Mouse (Mus musculus) heart, adult 2 months (tissue): ENCODE data around the gene Dlx3.

ENCODE experiments used
- CTCF ChIP-seq: fragments of 200-600 bp; IDR thresholded peaks from 2 replicates; pipeline ENCODE4 v1.8.1; 2022; ENCODE audit warnings: antibody characterized with exemption, mild to moderate bottlenecking, moderate library complexity
- EP300 ChIP-seq: fragments of 200-500 bp; IDR thresholded peaks from 2 replicates; pipeline ENCODE4 v1.6.1; 2011; ENCODE audit warnings: low read depth, low read length, control low read depth; ENCODE audit not compliant: insufficient read depth
- POLR2A ChIP-seq: fragments of 200-500 bp; IDR thresholded peaks from 2 replicates; pipeline ENCODE4 v1.6.1; 2011; ENCODE audit warnings: mild to moderate bottlenecking, low read depth, low read length, control low read depth; ENCODE audit not compliant: insufficient read depth

- TF ChIP-seq POLR2A (no peak), CTCF (0 out of 2 replicates have a peak, but pooled peaks have one; percentile 2), EP300 (no peak)
These were observed 22.0 kb upstream of the Dlx3 start for GRCm38 (mm10) chr11:95097889-95098288.
